Mouse (Mus musculus) B cell, adult 2 months (primary cell): ENCODE data around the gene Eif2s3y.
A peak's percentile ranks its signal among the peaks of the same experiment; 100 is the strongest.

ENCODE experiments used
- DNase-seq, 2 experiments: peaks; one replicate each; pipeline ENCODE4 v3.0.0; 2022

Gene Eif2s3y

GRCm38 (mm10) chrY:1009882-1010751 lies at the start of gene Eif2s3y:
TSS of gene Eif2s3y (plus strand) at chrY:1010543.
- peak in 1 of 2 experiments; percentile 84 for DNase-seq
